Comparison of ENCODE assay signal across 10 mouse cellular contexts in genomic region chr1:19209776-19210175, GRCm38 (mm10). TPM values are rescaled to one million over a fixed set of nuclear protein-coding genes. Genes with fewer than 3 reads are reported as not detected.
DNase-seq lines count a peak whose midpoint lies in the region; ATAC-seq and TF ChIP-seq lines count a peak whose summit lies in the region.
"Had no signal": no experiment of that assay in that cellular context is flagged by ENCODE, and none has a peak within 500 bp of the region (broad histone marks: within the 10 kb centered on the region; RNA-seq: fewer than 3 reads in every experiment).

No protein-coding gene starts in this region.

- no peak for TF ChIP-seq POLR2A in bone marrow macrophage, adult 2 months (IDR thresholded peaks at IDR 0.05; ENCODE audit: borderline replicate concordance, low read depth, low read length)

- H3K9ac ChIP-seq in hindbrain, embryonic 14.5 days: peak overlapping the region; percentile 56

- H3K27me3 ChIP-seq in hindbrain, embryonic 14.5 days (ENCODE audit: control insufficient read depth, insufficient read depth, low read length): peaks cover 78% of the 10 kb centered on the region
- H3K27me3 ChIP-seq in midbrain, embryonic 10.5 days (ENCODE audit: low read depth, poor library complexity, severe bottlenecking): peaks cover 100% of the 10 kb centered on the region

- peak overlapping the region; percentile 24; the same call in 1 of the 2 replicates for H3K4me3 ChIP-seq in bone marrow macrophage, adult 2 months (ENCODE audit: insufficient read depth, low read length)
- H3K4me3 ChIP-seq in hindbrain, embryonic 14.5 days (replicated peaks; ENCODE audit: low read length): peak overlapping the region; percentile 35
- H3K4me3 ChIP-seq in midbrain, embryonic 10.5 days: peak overlapping the region; percentile 46

- H3K4me1 ChIP-seq in bone marrow macrophage, adult 2 months (ENCODE audit: control insufficient read depth, insufficient read depth, low read length): no peaks in the 10 kb centered on the region
- H3K4me1 ChIP-seq in hindbrain, embryonic 14.5 days (replicated peaks; ENCODE audit: control insufficient read depth, insufficient read depth, low read length): no peaks in the 10 kb centered on the region; the same call in 1 of the 2 replicates
- H3K4me1 ChIP-seq in midbrain, embryonic 10.5 days: peaks cover 16% of the 10 kb centered on the region

- DNase-seq in gastrocnemius, postnatal 10 days: peak; percentile 12
- DNase-seq in gastrocnemius, adult 18-20 months (ENCODE audit: low spot score): no peak
- DNase-seq in hindbrain, embryonic 14.5 days (ENCODE audit: low spot score): no peak
- peak; percentile 73 for DNase-seq in midbrain, embryonic 10.5 days (ENCODE audit: low spot score)
- no peak for DNase-seq in layer of hippocampus, postnatal 36 days
- DNase-seq in layer of hippocampus, adult 8-10 months (ENCODE audit: low spot score in 2 of 2): no peak
- DNase-seq in spleen, adult 12 weeks (ENCODE audit: low spot score): no peak

- H3K36me3 ChIP-seq in hindbrain, embryonic 14.5 days (replicated peaks; ENCODE audit: control insufficient read depth, insufficient read depth): no peaks in the 10 kb centered on the region
- no peaks in the 10 kb centered on the region for H3K36me3 ChIP-seq in midbrain, embryonic 10.5 days

- ATAC-seq in hindbrain, embryonic 14.5 days (ENCODE audit: low FRiP score): 0 out of 2 replicates have a peak, but pooled peaks have one; percentile 10

- H3K4me2 ChIP-seq in hindbrain, embryonic 14.5 days (replicated peaks): peak overlapping the region; percentile 44

- under 1% methylated on average over 31 of the region's 31 CpGs for WGBS in hindbrain, embryonic 14.5 days
- WGBS in midbrain, embryonic 10.5 days: 1% methylated on average over 31 of the region's 31 CpGs

- H3K27ac ChIP-seq in bone marrow macrophage, adult 2 months (ENCODE audit: insufficient read depth, low read depth, low read length): no peak overlapping the region
- peak overlapping the region; percentile 84 for H3K27ac ChIP-seq in hindbrain, embryonic 14.5 days
- peak overlapping the region; percentile 71 for H3K27ac ChIP-seq in midbrain, embryonic 10.5 days (replicated peaks)

- TF ChIP-seq CTCF in bone marrow macrophage, adult 2 months (IDR thresholded peaks at IDR 0.05; ENCODE audit: low read depth, low read length): no peak

- H3K9me3 ChIP-seq in hindbrain, embryonic 14.5 days (ENCODE audit: control insufficient read depth, low read length): no peaks in the 10 kb centered on the region
- H3K9me3 ChIP-seq in midbrain, embryonic 10.5 days (replicated peaks): no peaks in the 10 kb centered on the region

RNA-seq across cellular contexts. Expression of gene Tfap2b, which starts 1.1 kb away (rescaled TPM):
- total RNA-seq in gastrocnemius, postnatal 10 days (2021): under 1 TPM in 1 of 2 experiments, not detected in 1; 0.09 TPM
- under 1 TPM in 1 of 2 experiments, not detected in 1; 0.11 TPM for total RNA-seq in gastrocnemius, adult 18-20 months (2021)
- polyA plus RNA-seq in bone marrow macrophage, adult 2 months (2012; ENCODE audit: insufficient read depth, insufficient read length, missing spikeins): not detected in 2 replicates
- 42.5 and 51.2 TPM in 2 replicates for polyA plus RNA-seq in hindbrain, embryonic 14.5 days (2014; fragmentation: Nextera tagmentation; extraction: Ambion mirVana)
- polyA plus RNA-seq in midbrain, embryonic 10.5 days (2016; fragmentation: Nextera tagmentation; extraction: Ambion mirVana): 24.7 and 33.7 TPM in 2 replicates
- under 1 TPM; 0.07 to 0.10 TPM for total RNA-seq in layer of hippocampus, postnatal 36 days (2021)
- under 1 TPM in 3 of 4 experiments, not detected in 1; 0.18 to 0.45 (median 0.20) TPM for total RNA-seq in layer of hippocampus, adult 8-10 months (2022)
- total RNA-seq: neutrophil, adult 5-6 weeks had no signal
- polyA plus RNA-seq: C2C12 had no signal

Comparison
In these comparisons a context has a peak if more than half of its experiments do, and no peak if none do; other contexts are left out.
1. DNase-seq: peak in gastrocnemius, postnatal 10 days (single experiment) and midbrain, embryonic 10.5 days (single experiment); none in gastrocnemius, adult 18-20 months (single experiment), hindbrain, embryonic 14.5 days (single experiment), layer of hippocampus, postnatal 36 days (0 of 2), layer of hippocampus, adult 8-10 months (0 of 2) and spleen, adult 12 weeks (single experiment).
2. Peak in every context shown above with its lines, with median percentiles within 50 percentile points of each other: H3K4me3 ChIP-seq.